Mouse (Mus musculus) fibroblast of lung, adult 2 months (primary cell): ENCODE results near the gene Mnat1.

Experiments
- DNase-seq: peaks from one replicate; pipeline ENCODE4 v3.0.0-alpha.2; 2011; ENCODE audit warnings: low read depth

Gene Mnat1

DNA sequence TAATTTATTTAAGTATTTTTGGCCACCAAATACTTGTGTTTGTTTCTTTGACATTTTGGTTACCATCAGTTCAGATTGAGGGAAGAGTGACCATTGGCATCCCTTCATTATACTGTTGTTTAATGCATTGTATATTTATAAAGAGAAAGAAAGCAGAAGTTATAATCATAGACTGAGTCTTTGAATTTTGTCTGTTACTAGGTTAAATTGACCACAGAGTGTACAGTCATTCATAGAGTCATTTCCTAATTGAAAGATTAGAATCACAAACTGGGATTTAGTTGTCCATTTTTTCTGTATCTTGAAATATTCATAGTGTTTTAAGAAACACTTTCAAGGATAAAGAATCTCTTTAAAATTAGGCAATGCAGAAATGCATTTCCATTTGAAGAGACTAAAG, 108.0 kb downstream of the Mnat1 start:
- no peak for DNase-seq

DNA sequence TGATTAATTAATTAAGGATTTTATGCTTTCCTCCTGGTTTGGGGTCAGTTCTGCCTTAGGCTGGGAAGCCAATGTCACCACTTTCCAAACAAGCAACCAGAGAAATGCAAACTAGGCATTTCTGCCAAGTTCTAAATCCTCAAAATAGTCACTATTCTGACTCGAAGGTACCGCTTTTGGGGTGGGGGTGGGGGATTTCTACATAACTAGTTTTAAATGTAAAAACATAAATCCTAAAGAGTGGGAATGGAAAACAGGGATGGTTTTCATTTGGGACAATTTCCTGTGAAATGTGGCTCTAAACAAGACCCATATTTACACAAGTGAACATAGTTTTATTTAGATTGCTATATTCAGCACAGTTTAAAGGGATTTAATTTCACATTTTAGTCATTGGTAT, 109.1 kb downstream of the Mnat1 start:
- DNase-seq: no peak

DNA sequence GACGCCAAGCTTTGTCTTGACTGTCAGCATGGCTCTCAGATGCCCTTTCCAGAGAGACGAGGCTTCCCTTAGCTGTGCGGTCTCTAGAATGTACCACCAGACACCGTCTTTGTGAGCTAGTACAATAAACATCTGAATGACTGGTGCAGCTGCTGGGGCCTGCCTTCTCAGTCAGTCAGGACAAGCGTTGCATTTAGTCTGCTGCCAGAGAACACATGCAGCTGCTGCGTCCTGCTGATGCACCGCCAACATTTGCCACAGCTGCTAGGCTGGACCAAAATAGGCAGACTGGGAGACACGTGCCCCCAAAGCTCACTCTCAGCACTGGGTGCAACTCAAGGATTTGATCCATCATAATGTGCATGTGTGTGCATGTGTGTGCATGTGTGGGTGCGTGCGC, 118.4 kb downstream of the Mnat1 start:
- DNase-seq: no peak

DNA sequence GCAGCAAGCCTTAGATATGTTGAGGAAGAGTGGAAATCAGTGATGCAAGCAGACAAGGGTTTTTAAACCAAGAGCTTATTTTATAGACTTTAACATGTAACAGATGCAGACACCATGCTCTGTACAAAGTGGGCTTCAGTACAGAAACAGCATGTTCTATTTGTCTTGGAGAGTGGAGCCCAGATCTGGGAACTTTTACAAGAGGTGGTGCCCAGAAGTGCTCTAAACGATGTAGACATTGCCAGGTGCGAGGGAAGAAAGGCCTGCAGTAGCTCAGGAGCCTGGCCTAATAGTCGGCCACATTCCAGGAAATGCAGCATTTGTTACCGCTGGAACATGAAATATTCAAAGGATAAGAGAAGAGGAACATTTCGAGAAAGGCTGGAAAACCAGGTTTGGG, 122.2 kb downstream of the Mnat1 start:
- DNase-seq: no peak

DNA sequence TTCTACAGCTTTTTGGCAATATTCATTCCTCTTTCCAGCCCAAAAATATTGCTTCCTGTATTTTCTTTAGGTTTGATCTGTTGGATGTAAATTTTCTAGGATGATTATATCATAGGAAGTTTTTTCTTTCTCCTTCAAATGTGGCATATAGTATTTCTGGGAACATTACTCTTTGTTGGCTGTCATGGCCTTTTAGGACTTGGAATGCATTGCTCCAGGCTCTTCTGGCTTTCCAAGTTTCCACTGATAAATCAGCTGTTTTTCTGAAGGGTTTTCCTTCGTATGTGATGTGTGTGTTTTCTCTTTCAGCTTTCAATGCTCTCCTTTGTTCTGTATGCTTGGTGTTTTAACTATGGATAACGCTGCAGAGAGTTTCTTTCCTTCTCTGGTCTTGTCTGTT, 131.5 kb downstream of the Mnat1 start:
- DNase-seq: no peak

DNA sequence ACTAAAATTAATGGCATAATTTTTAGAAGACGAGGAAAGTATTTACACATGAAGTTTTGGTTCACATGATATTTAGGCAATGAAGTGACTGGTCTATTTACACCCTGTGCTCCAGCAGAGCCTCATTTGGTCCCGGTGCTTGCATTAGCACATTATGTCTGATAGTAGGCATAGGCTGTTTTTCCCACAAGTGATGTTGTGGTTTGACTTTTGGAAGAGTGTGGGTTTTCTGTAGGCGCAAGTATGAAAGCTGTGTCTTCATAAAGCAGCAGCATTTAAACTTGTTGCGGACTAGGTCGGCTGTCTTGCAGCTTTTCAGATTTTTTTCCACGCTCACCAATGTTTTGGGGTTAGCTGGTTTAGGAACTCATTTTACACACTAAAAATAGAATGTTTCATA, 135.8 kb downstream of the Mnat1 start:
- DNase-seq: no peak

DNA sequence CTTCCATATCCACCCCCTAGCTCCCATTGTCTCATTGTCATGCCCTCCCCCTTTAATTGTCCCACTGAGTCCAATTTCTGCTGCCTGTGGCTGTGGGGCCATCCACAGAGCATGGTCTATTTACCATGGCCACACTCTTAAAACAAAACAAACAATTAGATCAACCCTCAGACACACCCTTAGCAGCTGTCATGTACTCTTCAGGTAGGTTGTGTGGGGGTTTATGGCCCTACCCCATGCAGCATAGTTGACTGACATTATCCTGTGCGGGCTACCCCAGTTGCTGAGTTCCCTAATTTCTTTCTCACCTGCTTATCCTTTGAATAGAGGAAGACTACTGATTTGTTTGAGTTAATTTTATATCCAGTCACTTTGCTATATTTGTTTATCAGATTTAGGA, 136.8 kb downstream of the Mnat1 start:
- DNase-seq: no peak

DNA sequence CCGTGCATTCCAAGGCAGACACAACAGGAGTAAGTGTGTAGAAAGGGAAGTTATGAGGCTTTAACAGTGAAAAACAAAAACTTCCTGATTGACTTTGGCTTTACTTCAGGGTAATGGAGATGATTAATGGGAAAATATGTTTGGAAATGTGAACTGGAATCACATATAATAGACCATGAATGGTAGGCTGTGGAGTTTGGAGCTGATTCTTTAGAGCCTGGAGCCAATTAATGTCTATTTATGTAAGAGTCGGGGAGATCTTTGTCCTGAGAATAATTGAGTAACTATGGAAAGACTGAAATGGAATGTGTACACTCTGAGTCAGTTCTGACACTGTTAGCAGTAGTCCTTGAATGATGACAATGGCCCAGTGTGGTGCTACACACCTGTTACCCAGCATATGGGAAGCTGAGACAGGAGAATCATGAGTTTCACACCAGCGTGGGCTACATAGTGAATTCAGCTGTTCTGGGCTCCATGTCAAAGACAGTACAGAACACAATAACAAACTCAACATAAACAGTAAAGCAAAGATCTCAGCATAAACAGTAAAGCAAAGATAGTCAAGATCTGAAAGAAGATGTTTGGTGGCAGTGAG, 142.0 kb downstream of the Mnat1 start:
- DNase-seq: no peak

DNA sequence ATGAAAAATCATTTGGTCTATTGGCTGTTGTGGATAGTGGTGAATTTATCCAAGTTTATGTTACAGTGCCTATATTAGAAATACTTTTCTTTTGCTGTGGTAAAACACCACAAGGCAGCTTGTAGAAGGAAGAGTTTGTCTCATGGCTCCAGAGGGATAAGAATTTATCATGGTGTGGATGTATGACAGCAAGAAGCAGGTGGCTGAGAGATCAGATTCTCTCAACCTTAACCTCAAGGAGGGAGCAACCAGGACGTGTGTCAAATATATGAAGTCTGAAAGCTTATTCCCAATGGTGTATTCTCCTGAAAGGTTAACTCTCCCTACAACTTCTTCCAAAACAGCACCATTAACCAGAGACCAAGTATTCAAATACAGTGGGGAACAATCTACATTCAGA, 143.1 kb downstream of the Mnat1 start:
- DNase-seq: no peak

DNA sequence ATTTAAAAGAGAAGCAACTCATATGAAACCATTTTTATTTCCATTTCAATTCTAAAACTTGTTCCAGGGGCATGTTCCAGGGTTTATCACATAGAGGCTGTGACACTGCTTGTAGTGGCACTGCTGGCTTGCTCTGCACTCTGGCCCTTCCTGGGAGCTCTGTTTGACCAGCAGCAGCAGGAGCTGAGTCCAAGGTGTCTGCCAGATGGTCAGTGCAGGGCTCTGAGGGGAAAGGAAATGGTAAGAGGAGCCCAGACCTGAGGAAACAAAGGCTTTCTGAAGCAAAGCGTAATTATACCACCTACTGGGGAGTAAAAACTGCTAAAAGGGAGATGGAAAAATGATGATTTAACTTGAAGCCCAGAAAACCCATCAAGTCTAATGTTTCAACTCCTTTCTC, 145.0 kb downstream of the Mnat1 start:
- DNase-seq: no peak

DNA sequence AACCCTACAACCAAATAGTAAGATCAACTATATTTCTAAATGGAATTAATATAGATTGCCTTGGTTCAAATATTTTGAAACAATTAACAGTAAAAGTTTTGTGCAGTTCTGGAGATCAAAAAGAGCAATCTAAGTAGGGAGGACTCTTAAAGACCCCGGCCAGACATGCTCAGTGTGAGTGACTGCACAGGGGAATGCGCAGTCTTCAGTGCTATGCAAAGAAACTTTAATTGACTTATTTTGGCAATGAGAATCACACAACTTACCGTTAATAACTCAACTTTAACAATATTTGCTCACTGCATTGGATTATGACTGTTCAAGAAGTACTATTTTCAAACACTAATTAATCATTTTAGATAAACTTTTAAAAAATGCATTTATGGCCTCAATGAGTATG, 146.0 kb downstream of the Mnat1 start:
- DNase-seq: no peak

DNA sequence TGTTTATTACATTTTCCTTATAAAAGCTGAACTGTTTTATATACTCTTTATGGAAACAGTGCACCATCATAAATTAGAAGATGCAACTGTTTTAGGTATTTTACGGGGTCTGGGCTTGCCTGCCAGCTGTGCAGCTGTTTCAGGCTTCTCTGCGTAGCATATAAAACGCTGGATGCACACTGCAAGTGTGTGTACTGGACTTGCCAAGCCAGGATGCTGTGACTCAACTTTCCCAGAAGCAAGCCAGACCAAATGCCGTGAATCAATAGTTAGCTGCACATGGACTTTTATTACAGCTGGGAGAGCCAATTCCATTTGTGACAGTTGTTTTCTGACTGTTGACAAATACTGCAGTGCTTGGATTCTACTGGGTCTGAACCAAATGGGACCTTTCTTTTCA, 146.4 kb downstream of the Mnat1 start:
- DNase-seq: peak; percentile 58

DNA sequence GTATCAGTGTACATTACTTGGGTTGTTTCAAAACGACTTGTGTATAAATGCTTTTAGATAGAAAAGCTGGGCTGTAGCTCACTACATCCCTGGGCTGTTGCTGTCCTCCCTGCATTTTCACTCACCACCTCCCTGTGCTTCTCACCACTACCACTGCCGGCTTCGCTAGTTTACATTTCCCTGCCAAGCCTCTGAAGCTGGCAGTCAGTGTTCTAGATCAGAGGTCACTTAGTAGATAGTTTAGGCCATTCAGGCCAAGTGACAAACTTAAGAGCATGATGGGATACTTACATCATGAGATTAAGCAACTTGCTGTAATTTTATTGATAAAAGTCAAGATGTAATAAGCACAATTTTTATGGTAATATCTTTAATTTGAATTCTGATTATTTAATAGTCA, 151.4 kb downstream of the Mnat1 start:
- no peak for DNase-seq

DNA sequence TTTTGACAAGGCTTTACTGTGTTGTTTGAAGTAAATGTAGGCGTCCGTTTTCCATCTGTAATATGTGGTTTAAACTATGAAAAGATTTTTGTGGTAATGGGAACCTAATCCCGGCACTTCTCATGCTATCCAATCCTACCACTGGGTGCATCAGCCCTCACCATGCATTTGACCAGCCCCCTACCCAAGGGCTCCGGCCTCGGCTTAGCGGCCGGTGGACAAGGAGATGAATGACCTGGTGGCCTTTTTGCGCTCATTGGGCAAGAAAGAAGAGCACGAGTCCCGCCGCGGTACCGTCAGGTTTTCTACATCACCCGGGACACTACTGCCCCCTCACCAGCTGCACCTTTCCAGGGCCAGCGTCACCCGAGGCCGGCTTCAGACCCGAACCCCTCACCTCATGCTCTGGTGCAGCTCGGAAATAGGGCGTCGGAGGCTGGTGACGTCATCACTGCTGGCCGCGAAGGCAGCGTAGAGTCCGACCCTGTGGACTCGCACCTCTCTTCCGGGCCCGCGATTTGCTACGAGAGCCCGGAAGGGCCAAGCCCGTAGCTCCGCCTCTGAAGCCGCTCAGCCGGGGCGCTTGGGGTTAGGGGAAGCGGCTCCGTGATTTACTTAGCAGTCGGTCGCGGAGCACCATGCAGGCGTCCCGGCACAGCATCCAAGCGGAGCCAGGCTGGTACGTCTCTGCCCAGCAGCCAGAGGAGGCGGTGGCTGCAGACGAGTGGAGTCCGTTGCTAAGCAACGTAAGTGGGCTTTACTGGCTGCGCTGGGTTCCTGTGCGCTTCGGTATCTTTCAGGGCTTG, 163.0 kb downstream of the Mnat1 start, which contains the start of the genes Trmt5 and Slc38a6:
Trmt5 (minus strand) TSS at position 424 of the 806 bp plus-strand sequence.
Slc38a6 (plus strand) TSS at position 493 of the 806 bp plus-strand sequence.
- peak; percentile 78 for DNase-seq

DNA sequence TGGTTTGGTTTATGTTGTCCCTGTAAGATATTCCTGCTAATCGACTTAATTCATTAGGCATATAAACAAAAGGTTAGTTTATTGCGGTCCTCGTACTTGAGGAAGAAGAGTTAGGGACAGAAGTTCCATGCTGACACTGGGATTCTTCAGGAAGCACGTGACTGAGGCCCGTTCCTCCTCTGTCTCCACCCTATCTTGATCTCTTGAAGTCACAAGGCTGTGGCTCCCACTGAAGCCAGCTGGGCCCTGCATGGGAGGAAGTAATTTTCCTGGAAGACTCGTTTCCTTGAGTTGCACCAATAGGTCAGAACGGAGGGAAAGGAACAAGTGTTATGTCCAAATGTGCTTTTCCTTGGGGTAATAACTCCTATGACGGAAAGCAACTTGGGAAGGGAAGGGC, 164.1 kb downstream of the Mnat1 start:
- DNase-seq: no peak

DNA sequence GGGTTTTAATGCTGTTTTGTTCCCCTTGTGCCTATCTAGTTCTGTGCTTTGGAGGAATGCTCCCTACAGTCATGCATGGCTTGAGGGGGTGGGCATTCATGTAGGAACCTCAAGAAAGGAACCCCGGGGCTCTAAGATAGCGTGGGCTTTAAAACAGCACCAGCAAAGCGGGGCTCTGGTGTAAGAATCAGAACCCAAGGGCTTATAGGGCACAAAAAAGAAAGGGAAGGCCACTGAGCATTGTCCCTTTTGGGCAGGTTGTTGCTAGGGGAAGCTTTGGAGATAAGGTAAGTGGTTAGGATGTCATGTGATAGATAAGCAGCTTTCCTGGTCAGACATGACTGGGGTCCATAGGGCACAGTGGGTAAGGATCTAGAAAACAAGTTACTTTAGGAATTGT, 165.1 kb downstream of the Mnat1 start:
- DNase-seq: no peak

DNA sequence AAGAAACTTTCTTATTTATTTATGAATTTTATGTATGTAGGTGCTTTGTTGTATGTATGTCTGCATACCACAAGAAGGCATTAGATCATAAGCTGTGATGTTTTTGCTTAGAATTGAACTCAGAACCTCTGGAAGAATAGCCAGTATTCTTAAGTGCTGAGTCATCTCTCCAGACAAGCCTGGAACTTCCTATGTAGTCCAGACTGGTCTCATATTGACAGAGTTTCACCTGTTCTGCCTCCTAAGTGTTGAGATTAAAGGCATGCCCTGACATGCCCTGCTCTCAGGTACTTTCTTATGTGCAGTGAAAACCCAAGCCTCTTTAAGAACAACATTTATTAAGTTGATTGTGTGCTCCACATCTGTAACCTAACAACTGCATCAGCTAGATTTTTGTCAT, 171.4 kb downstream of the Mnat1 start:
- DNase-seq: no peak

DNA sequence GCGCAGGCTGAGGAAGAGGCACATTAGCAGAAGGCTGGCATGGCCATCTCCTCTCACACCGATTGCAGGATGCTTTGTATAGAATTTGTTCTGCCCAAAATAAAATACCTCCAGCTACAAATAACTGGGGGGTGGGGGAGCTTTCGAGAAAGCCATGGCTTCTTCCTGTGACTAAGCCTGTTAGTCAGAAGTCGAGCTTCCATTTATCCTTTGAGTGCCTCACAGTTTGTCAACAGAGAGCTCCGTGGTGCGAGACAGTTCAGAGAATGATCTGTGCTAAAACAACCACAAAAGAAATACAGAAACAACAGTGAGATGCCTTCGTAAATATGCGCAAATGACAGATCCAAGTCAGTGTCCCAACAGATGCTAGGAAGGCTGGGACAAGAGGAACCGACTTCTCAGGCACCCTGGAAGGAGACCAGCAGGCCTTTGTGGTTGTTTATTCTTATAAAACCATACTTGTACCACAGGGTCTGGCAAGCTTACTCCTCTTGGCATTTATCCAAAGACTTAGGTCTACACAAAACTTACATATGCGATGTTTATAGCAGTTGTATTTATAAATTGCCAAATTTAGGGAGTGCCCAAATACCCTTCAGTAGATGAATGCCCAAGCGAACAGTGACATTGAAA, 172.1 kb downstream of the Mnat1 start:
- no peak for DNase-seq

DNA sequence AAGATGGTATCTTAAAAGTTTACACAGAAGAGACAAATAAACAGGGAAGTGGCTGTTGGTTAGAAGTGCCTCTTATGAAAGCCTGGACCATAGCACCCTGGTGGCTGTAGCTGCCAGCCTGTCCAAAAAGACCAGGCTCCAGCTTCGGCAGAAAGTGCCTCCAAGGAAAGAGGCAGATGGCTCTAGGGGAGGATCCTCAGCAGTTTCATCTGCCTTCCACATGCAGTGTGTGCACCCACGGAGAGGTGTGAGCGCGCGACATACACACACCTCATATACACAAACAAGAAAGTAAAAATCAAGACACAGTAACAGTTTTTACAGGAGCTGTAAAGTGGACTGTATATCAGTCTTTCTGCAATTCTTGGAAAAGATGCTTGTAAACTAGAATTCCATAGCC, 175.1 kb downstream of the Mnat1 start:
- no peak for DNase-seq

DNA sequence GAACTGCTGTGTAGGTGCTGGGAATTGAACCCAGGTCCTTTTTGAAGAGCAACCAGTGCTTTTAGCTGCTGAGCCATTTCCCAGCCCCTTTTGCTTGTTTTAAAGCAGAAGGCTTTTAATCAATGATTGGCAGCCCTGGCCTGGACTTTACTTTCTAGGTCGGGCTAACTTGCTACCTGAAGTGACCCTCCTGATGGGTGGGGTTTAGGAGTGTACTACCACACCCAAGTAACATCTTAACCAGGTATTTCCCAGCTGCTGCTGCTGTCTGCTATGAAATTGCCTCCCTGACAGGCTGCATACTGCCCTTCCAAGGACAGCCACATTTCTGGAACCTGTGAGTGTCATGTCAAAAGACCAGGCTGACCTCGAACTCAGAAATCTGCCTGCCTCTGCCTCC, 177.0 kb downstream of the Mnat1 start:
- no peak for DNase-seq

DNA sequence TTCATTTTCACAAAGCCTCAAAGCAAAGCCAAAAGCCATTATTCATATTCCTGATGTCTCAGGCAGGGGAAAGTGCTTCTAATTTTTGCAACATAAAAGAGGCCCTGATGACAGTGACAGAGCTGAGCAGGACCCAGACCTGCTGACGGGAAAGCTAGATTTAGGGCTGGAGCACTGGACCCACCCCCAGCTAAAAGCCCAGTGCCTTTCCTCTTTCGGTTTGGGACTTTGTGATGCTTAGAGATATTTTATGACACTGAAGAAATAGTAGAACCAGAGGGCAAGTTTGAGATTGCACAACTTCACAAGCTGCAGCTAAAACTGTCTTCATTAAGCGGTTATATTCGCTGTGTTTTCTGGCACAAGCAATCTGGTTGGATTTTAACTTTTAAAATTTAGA, 181.1 kb downstream of the Mnat1 start:
- no peak for DNase-seq

DNA sequence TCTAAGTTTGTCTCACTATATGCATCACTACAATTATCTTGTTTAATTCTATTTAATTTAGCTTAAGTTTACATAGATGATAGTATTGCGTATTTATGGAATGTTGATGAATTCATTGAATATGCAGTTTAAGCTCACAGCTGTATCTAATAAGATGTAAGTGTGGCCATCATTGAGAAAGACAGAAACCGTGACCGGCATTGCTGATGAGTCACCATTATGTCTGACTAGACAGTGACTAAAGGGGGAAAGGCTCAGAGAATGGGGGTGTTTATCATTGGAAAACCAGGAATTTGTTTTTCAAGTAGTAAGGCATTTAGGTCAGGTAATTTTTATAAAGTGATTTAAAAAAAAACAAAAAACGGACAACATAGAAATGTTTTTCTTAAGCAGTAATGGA, 184.2 kb downstream of the Mnat1 start:
- no peak for DNase-seq

DNA sequence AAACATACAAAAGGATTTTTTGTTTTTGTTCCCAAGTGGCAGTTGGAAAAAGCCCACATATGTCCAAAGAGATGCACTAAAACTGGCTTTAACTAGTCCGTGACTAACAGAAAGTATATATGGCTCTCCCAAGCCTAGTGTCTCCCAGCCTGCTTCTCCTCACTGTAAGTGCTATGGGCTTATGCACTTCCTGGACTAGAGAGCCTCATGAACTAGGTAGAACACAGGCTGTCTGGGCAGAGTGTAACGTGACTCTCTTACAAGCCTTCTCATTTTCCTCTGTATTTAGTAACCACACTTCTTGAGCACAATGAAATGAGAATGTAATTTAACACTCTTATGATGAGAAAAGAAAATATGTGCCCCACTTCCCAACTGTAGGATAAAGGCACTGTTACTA, 185.2 kb downstream of the Mnat1 start:
- no peak for DNase-seq
